Mouse (Mus musculus): ENCODE data around the gene Ndufv2.
"Not testable (repeated sequence)": the region's sequence is repeated elsewhere in the genome, so short reads cannot be mapped to it uniquely, and the experiment has no call there.

Ndufv2 gene

DNA sequence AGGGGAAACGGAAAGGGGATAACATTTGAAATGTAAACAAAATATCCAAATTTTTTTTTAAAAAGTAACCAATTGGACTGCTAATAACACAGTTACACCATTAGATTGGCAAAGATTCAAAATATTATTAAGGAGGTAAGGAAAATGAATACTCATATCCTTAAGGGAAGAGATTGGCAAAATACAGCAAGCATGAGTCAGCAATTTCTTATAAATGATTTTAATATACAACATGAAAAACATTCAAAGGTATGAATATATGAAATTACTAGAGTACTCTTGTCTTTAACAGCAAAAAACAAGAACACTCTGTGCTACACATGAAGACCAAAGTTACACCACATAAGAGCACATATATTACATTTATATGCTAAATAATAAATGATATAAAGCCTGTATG lies 16.3 kb downstream of the Ndufv2 start:
- no peak for DNase-seq (ENCODE audit: extremely low read depth, low read depth)

DNA sequence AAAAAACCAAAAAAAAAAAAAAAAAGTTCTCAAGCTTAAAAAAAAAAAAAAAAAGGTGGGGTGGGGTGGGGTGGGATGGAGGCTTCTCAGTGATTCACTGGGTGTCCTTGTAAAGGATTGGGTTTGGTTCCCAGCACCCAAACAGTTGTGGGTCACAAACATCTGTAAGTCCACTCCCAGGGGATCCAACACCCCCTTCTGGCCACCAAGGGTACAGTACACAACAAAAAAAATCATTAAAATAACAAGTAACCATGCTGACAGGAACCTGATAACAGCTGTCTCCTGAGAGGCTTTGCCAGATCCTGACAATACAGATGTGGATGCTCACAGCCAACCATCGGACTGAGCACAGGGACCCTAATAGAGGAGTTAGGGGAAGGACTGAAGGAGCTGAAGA lies 16.9 kb downstream of the Ndufv2 start:
- no peak for DNase-seq (ENCODE audit: extremely low read depth, low read depth)

DNA sequence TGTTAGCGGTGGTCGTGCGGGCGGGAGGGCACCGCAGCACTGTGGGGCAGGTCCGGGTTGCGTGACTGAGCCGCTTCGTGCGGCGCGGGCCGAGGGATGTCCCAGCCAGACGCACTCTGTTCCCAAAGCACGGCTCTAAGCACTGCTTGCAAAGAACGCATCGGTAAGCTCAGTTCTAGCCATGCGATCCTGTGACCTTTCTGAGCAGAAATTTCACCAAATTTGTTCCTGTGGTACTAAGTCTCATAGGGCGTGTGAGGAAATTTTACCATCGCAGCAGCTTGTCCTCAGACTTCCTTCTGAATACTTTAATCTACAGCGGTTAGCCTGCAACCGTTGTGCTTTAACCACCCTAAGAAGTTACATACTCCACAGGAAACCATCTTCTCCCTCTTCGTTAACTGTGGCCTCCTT lies 23.9 kb downstream of the Ndufv2 start:
- DNase-seq (ENCODE audit: extremely low read depth, low read depth), result peak; percentile 30

DNA sequence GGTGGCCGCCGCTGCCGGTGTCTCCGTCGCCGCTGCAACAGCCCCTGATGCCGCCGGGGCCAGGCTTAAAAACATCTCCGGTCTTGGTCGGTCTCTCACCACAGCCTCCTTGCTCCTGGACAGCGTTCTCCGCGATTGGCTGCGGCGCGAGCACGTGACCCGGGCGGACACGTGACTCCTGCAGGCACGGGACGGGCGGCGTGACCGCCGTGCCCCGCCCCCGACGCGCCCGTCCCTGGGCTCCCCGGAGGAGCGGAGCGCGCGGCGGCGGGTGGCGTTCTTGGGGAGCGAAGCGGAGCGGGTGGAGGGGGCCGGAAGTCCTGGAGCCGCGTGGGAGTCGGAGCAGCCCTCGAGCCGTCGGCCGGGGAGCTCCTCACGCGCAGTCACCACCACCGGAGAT lies 24.4 kb downstream of the Ndufv2 start, which contains the start of gene Ankrd12:
Ankrd12 (minus strand) TSS at position 156 of the 400 bp plus-strand sequence.
- peak; percentile 82 for DNase-seq (ENCODE audit: extremely low read depth, low read depth)

DNA sequence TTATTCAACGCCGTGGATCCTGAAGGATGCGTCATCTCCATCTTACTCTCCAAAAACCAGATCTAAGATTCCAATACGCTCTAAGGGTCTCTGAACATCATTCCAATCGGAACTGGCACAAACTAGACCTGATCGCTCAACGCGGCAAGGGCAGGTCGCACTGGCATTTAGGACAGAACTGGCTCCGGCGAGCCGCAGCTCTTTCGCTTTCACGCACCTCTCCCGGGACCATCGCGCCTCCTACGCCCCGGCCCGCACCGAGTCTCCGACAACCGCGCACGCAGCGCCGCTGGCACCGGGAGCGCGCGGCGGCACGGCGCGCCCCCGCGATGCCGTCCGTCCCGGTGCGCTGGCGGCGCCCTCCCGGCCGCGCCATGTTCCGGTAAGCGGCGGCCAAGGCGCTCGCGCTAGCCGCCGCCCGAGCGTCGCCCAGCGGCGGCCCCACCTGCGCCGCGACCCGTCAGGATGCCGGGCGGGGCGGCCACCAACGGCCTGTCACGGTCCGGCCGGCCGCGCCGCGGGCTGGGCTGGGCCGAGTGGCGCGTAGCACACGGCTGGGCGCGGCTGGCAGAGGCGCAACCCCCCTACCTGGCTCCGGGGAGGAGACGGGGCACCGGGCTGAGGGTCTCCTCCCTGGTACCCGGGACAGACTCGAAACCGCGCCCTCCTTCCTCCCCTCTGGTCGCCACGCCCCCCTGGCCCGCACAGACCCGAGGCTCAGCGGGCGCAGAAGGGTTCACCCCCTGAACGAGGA lies 25.0 kb downstream of the Ndufv2 start:
- no peak for DNase-seq (ENCODE audit: extremely low read depth, low read depth)

DNA sequence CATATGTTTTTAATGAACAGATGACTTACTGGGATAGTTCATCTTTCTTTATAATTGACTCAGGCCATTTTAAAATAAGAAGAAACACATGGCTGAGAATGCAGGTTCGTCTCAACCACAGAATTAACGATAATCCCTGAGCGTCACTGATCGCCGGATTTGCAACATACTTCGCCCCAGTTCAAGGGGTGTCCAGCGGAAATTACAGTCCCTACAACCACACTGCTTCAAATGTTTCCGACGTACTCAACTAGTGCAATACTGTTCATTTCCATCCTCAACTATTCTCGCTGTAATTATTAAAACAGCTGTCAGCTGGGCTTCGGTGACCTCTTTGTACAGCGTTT lies 25.6 kb downstream of the Ndufv2 start:
- peak; percentile 36 for DNase-seq (ENCODE audit: extremely low read depth, low read depth)

DNA sequence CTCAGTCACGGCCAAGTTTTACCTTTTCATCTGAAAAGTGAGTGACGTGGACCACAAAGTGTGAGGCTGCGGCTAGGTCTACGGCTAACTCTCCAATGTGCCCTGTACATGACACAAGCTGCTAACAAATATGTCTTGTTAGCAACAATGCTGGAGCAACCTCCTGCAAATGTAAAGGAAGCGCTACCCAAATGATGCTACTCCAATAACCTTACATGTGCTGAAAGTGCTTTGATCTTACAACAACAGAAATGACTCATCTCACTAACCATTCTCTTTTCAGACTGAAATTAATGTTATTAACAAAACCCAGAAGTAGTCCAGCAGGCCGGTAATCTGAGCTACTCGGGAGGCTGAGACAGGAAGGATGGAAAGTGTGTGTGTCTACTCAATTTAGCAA lies 27.4 kb downstream of the Ndufv2 start:
- no peak for DNase-seq (ENCODE audit: extremely low read depth, low read depth)

DNA sequence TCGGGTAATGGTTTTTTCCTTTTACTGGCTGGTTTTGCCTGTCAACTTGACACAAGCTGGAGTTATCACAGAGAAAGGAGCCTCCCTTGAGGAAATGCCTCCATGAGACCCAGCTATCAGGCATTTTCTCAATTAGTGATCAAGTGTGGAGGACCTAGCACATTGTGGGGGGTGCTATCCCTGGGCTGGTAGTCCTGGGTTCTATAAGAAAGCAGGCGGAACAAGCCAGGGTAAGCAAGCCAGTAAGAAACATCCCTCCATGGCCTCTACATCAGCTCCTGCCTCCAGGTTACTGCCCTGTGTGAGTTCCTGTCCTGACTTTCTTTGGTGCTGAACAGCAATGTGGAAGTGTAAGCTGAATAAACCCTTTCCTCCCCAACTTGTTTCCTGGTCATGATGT lies 32.3 kb downstream of the Ndufv2 start:
- DNase-seq (ENCODE audit: extremely low read depth, low read depth), result not testable (repeated sequence)

DNA sequence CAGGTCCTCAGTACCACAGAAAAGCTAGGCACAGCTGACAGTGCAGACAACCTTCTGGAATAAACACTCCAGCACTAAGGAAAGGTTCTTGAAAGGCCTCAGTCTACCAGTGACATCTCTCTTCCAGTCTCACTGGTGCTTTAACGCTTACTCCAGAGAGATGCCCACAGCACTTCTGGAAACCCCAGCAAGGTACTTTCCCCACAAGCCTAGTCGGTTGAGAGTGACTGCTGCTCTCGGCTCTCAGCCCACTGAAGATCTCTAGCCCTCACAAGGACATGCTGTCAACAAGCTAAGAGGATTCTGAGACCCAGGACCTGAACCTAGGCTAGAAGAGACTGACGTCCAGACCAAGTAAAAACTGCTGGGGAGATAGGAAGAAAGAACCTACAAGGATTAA lies 36.2 kb downstream of the Ndufv2 start:
- no peak for DNase-seq (ENCODE audit: extremely low read depth, low read depth)

DNA sequence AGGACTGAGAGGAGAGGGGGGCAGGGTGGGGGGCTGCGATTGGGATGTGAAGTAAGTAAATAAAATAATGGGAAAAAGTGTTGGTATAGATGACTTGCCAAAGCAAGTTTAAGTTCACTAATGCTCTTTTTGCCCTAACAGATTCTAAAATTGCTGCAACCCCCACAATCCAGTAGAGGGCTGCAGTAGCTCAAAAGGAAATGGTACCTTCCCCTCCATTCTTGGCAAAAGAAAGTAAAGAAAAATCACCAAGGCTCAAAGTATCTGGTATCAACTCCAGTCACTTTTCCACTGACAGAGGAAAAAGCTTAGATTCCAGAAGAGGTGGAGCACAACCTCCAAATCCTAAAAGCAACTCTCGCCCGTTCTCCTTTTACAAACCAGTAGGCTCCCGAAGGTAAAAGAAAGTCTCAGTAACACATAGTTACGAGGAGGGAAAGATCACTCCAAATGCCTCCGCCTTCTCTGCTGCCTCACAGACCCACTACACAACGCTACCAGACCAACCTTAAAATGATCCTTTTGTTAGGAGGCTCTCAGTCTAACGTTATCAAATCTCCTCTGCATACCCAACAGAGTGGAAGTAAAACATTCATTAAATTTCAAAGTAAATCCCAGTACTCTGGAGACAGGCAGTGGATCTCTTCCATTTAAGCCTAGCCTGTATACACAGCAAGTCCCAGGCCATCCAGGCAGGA lies 40.0 kb downstream of the Ndufv2 start:
- DNase-seq (ENCODE audit: extremely low read depth, low read depth), result no peak

DNA sequence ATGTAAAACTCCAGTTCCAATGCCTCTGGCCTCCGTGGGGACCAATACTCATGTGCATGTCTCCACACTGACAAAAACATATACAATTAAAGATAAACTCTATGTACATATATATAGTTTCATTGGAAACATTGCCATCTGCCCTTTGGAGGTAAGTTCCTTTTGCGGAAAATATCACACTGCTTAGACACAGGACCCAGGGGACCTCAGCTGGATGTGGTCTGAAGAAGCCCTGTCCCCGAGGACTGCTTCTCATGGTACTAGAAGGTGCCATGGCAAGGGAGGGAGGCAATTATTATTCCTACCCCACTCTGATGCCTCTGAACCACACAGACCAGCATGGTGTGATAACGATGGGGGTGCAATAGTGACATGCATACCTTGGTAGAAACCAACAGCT lies 43.2 kb downstream of the Ndufv2 start:
- no peak for DNase-seq (ENCODE audit: extremely low read depth, low read depth)

DNA sequence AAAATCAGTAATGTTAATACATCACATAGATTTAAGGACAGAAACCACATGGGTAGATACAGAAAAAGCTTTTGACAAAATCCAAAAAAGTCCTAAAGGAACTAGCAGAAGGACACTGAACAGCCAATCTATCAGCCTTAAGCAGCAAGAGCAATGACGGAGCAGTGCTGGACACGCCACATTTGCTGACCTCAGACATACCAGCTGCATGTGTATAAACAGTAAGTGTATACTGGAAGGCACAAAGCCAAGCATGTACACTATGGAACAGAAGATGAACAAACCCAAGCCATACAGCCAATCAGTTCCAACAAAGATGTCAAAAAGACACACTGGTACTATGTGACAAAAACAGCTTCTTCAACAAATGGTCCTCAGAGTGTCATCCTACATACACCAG lies 44.2 kb downstream of the Ndufv2 start:
- DNase-seq (ENCODE audit: extremely low read depth, low read depth), result no peak

DNA sequence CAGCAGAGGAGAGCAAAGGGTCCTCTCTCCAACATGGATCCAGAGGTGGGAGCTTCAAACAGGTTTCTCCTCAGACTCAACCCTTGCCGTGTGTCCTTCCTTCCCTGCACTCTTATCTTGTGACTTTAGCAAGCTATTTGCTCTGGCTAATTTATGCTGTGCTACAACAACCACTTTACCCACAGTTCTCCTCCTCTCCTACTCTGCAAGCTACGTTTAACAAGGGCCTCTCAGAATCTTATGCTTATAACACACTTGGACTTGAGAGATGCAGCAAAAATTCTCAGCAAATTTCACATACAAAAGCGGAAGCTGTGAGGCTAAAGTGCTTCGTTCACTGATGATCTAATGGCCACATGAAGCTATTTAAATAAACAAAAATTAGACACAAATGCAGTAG lies 48.0 kb downstream of the Ndufv2 start:
- DNase-seq (ENCODE audit: extremely low read depth, low read depth), result no peak

DNA sequence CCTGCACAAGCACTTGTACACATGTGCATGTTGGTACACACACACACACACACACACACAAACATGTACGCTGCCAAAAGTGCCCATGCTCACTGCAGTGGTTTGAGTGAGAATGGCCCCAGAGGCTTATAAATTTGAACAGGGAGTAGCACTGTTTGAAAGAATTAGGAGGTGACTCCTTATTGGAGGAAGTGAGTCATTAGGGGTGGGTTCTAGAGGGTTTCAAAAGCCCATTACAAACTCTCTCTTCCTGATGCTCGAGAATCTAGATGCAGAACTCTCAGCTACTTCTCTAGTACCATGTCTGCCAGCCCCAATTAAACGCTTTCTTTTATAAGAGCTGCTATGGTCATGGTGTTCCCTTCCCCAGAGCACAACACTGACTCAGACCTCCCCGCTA lies 52.6 kb downstream of the Ndufv2 start:
- no peak for DNase-seq (ENCODE audit: extremely low read depth, low read depth)

DNA sequence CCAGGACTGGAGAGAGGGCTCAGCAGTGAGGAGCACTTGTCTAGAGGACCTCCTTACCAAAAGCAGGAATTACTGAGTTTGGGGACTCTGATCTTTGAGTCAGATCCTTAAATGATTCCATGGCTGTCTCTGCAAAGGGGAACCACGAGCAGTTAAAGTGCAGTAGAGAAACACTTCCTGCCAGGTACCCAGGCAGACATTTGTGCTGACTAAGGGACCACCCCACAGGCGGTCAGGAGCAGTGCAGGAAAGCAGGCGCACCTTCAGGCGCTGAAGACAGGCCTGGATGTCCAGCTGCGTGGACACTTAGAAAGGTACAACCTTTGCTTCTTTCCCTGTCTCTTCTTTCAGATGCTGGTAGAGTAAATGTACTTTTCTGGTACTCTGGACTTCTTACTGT lies 53.2 kb downstream of the Ndufv2 start:
- DNase-seq (ENCODE audit: extremely low read depth, low read depth), result no peak

DNA sequence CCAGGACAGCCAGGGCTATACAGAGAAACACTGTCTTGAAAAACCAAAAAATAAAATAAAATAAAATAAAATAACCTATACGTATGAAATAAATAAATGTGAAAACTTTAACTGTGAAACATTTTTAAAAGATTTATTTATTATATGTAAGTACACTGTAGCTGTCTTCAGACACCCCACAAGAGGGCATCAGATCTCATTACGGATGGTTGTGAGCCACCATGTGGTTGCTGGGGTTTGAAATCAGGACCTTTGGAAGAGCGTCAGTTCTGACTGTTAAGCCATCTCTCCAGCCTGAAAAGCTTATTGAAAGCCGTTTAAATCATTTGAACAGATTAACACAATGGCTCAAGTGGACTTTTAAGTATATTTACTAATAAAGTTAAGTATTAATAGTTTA lies 57.7 kb downstream of the Ndufv2 start:
- not testable (repeated sequence) for DNase-seq (ENCODE audit: extremely low read depth, low read depth)

DNA sequence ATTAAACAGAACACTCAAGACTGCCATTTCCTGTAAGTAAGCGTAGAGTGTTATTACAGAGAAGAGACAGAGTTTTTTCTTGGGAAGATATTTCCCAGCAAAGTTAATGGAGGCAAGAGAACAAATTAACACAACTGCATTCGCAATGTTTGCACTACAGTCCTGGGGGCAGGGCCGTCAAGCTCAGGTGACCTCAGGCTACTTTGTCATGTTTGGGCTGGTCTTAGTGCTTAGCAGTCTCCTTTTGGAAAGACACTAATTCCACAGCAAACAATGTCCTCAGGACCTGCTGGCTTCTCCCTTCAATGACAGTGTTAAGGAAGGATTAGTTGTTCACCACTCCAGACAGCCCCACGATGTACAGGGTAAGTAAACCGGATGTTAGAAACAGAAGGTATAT lies 60.3 kb downstream of the Ndufv2 start:
- DNase-seq (ENCODE audit: extremely low read depth, low read depth), result no peak

DNA sequence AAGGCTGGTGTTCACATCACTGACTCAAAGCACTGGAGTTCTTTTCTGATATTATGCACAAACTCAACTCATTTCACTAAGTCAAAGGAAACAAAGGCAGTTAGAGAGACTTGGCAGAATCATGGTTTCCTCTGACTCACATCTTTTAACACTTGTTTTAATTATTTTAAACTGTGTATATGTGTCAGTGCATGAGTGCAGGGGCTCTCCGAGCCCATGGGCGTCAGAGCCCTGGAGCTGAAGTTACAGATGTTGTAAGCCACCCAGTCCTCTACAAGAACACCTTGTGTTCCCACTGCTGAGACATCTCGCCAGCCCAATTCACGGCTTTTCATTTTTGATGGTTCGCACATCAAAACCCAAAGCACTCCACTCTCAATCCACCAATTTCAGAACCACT lies 68.1 kb downstream of the Ndufv2 start:
- no peak for DNase-seq (ENCODE audit: extremely low read depth, low read depth)

DNA sequence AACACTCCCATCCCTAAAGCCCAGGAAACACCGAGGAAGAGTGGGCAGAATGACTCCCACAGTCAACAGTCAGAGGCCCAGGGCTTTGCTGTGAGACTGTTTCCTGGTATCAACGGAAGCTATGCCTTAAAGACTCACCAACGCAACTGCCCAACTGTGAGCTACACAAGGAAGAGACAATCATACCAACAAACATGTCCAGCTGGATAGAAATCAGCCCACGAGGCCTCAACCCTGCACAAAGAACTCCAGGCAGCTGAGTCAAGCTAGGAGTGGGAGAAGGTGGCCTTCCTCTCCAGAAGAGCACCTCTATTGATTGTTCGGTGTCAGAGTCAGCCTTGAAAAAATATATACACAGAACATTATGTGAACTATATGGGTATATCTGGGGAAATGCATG lies 69.4 kb downstream of the Ndufv2 start:
- no peak for DNase-seq (ENCODE audit: extremely low read depth, low read depth)

Measured in MEL-GATA-1-ER (cell line).